Mouse (Mus musculus) G1E (cell line): ENCODE results near the gene Slc22a15.

Experiments used
- CTCF ChIP-seq: IDR thresholded peaks from 2 replicates; pipeline ENCODE4 v1.5.1; 2012; ENCODE audit warnings: low read depth, low read length, inconsistent platforms, mixed read lengths
- GATA1 ChIP-seq: IDR thresholded peaks from 2 replicates; pipeline ENCODE4 v1.6.1; 2012; ENCODE audit warnings: borderline replicate concordance, low read length, inconsistent platforms, mixed read lengths

DNA sequence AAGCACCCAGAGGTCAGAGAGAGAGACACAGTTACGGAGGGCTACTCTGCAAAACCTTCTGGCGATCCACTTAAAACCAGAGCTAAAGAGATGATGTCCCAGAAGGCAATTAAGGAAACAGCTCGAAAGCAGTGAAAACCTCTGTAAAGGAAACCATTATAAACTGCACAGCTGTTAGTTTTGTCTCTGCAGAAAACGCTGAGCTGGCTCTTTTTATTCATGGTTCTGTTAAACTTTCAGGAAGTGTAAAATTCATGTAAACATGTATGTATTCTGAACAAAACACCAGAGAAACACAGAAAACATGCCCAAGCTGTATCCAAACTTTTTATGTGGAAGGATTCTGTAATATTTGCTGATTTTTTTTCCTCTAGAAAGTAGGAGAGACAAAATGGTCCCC lies 78.2 kb downstream of the Slc22a15 start:
- TF ChIP-seq CTCF (no peak), GATA1 (no peak)
